8 mouse cellular contexts compared by ENCODE assay signal in genomic region chr17:26314291-26314690, GRCm38 (mm10).
DNase-seq lines count a peak whose midpoint lies in the region; ATAC-seq and TF ChIP-seq lines count a peak whose summit lies in the region.

No protein-coding gene starts in this region.

- WGBS in forebrain, embryonic 10.5 days: 18% methylated on average over 6 of the region's 6 CpGs
- 16% methylated on average over 6 of the region's 6 CpGs for WGBS in forebrain, embryonic 12.5 days
- WGBS in neural tube, embryonic 11.5 days: 16% methylated on average over 6 of the region's 6 CpGs

- ATAC-seq in forebrain, embryonic 12.5 days (ENCODE audit: low FRiP score): no peak
- no peak for ATAC-seq in neural tube, embryonic 11.5 days (ENCODE audit: insufficient read depth, low FRiP score, low TSS enrichment)

- peak; percentile 74 for TF ChIP-seq CTCF in brain, embryonic 14.5 days (IDR thresholded peaks at IDR 0.05; ENCODE audit: borderline replicate concordance, extremely low read depth, insufficient read depth, insufficient read length)

- H3K4me1 ChIP-seq in forebrain, embryonic 10.5 days: peaks cover 7% of the 10 kb centered on the region
- no peaks in the 10 kb centered on the region for H3K4me1 ChIP-seq in forebrain, embryonic 12.5 days
- H3K4me1 ChIP-seq in neural tube, embryonic 11.5 days (ENCODE audit: control insufficient read depth, insufficient read depth, low read length): no peaks in the 10 kb centered on the region

- no peak overlapping the region for H3K4me2 ChIP-seq in forebrain, embryonic 12.5 days
- H3K4me2 ChIP-seq in neural tube, embryonic 11.5 days (ENCODE audit: low read depth): no peak overlapping the region

- TF ChIP-seq POLR2A in brain, embryonic 14.5 days (IDR thresholded peaks at IDR 0.05; ENCODE audit: borderline replicate concordance, extremely low read depth, insufficient read depth, insufficient read length, poor library complexity, severe bottlenecking): no peak

- intact Hi-C loops in left cerebral cortex, postnatal 14 days (cut with DNase I): loop anchor here (1.0 to 5.0 kb wide), 2 partner anchors 58 to 138 kb away; no protein-coding TSS in a partner anchor

- H3K9me3 ChIP-seq in forebrain, embryonic 10.5 days: no peaks in the 10 kb centered on the region
- no peaks in the 10 kb centered on the region for H3K9me3 ChIP-seq in forebrain, embryonic 12.5 days
- no peaks in the 10 kb centered on the region for H3K9me3 ChIP-seq in neural tube, embryonic 11.5 days (ENCODE audit: control insufficient read depth, low read length)

- H3K9ac ChIP-seq in forebrain, embryonic 12.5 days: no peak overlapping the region
- no peak overlapping the region for H3K9ac ChIP-seq in neural tube, embryonic 11.5 days (ENCODE audit: low read length)

- no peak overlapping the region for H3K4me3 ChIP-seq in forebrain, embryonic 10.5 days
- H3K4me3 ChIP-seq in forebrain, embryonic 12.5 days (replicated peaks): no peak overlapping the region
- no peak overlapping the region for H3K4me3 ChIP-seq in neural tube, embryonic 11.5 days (ENCODE audit: low read depth, low read length)

- DNase-seq in forebrain, embryonic 10.5 days (ENCODE audit: extremely low spot score, low spot score): peak; percentile 46
- peak; percentile 88 for DNase-seq in brain, embryonic 14.5 days (ENCODE audit: low read depth)
- peak; percentile 25 to 91 for DNase-seq in frontal cortex, adult 2 months (ENCODE audit: extremely low spot score in 1 of 2, low spot score in 1 of 2)
- DNase-seq in induced T-regulatory cell, adult 2 months (ENCODE audit: low read depth): peak; percentile 24
- peak; percentile 84 to 86 for DNase-seq in left cerebral cortex, postnatal 14 days (ENCODE audit: low spot score in 2 of 2)
- DNase-seq in neural tube, embryonic 11.5 days (ENCODE audit: low spot score): peak; percentile 74
- DNase-seq in testis, postnatal 10 days (ENCODE audit: low spot score): peak; percentile 85

- H3K27me3 ChIP-seq in forebrain, embryonic 10.5 days (ENCODE audit: poor library complexity, severe bottlenecking): peaks cover 8% of the 10 kb centered on the region; the same call in 1 of the 2 replicates
- H3K27me3 ChIP-seq in forebrain, embryonic 12.5 days: 0 out of 2 replicates have a peak, but pooled peaks cover 11% of the 10 kb centered on the region
- H3K27me3 ChIP-seq in neural tube, embryonic 11.5 days (ENCODE audit: control insufficient read depth, insufficient read depth, low read length): no peaks in the 10 kb centered on the region

- H3K36me3 ChIP-seq in forebrain, embryonic 10.5 days (replicated peaks): no peaks in the 10 kb centered on the region
- no peaks in the 10 kb centered on the region for H3K36me3 ChIP-seq in forebrain, embryonic 12.5 days (replicated peaks)
- H3K36me3 ChIP-seq in neural tube, embryonic 11.5 days (ENCODE audit: control insufficient read depth, insufficient read depth, low read length): no peaks in the 10 kb centered on the region

- H3K27ac ChIP-seq in forebrain, embryonic 10.5 days: no peak overlapping the region
- H3K27ac ChIP-seq in forebrain, embryonic 12.5 days: no peak overlapping the region
- no peak overlapping the region for H3K27ac ChIP-seq in neural tube, embryonic 11.5 days (ENCODE audit: low read depth, low read length)

Comparison
In these comparisons a context has a peak if more than half of its experiments do, and no peak if none do; other contexts are left out.
1. DNase-seq: peak in every context shown above with its lines; median percentile 88 in brain, embryonic 14.5 days; 85 in left cerebral cortex, postnatal 14 days; 85 in testis, postnatal 10 days; 74 in neural tube, embryonic 11.5 days; 58 in frontal cortex, adult 2 months; 46 in forebrain, embryonic 10.5 days; 24 in induced T-regulatory cell, adult 2 months.